Mouse (Mus musculus) myocyte (in vitro differentiated cells): ENCODE results near the gene Synrg.

Experiments
- CEBPB ChIP-seq: IDR thresholded peaks from 2 replicates; pipeline ENCODE4 v1.6.1; 2011; ENCODE audit warnings: mild to moderate bottlenecking, moderate library complexity; ENCODE audit not compliant: poor library complexity, insufficient read depth, severe bottlenecking
- E2F4 ChIP-seq: IDR thresholded peaks from one replicate; pipeline ENCODE4 v1.6.1; 2011; ENCODE audit warnings: mild to moderate bottlenecking, control low read depth, moderate library complexity; ENCODE audit not compliant: insufficient read depth
- MAX ChIP-seq: IDR thresholded peaks from one replicate; pipeline ENCODE4 v1.6.1; 2011; ENCODE audit warnings: low read depth, mild to moderate bottlenecking, control low read depth
- MYOD1 ChIP-seq, 3 experiments: IDR thresholded peaks; one replicate each; pipeline ENCODE4 v1.6.1; 2011; ENCODE audit warnings: control low read depth in 2 of 3, low read depth in 2 of 3, mild to moderate bottlenecking in 2 of 3, moderate library complexity in 1 of 3; ENCODE audit not compliant: insufficient read length in 2 of 3, control insufficient read depth in 1 of 3
- MYOG ChIP-seq, 3 experiments: IDR thresholded peaks; one replicate each; pipeline ENCODE4 v1.6.1; 2011; ENCODE audit warnings: control low read depth in 2 of 3, low read depth in 2 of 3, mild to moderate bottlenecking in 2 of 3; ENCODE audit not compliant: insufficient read length in 2 of 3, control insufficient read depth in 1 of 3, insufficient read depth in 1 of 3
- POLR2A ChIP-seq: IDR thresholded peaks from one replicate; pipeline ENCODE4 v1.6.1; 2011; ENCODE audit warnings: low read depth, mild to moderate bottlenecking, control low read depth, moderate library complexity; ENCODE audit not compliant: insufficient read length
- POLR2AphosphoS2 ChIP-seq: IDR thresholded peaks from one replicate; pipeline ENCODE4 v1.6.1; 2011; ENCODE audit warnings: low read depth, control low read depth; ENCODE audit not compliant: insufficient read length
- TCF12 ChIP-seq: IDR thresholded peaks from one replicate; pipeline ENCODE4 v1.6.1; 2011; ENCODE audit warnings: mild to moderate bottlenecking, control low read depth; ENCODE audit not compliant: poor library complexity, insufficient read depth, severe bottlenecking
- TCF3 ChIP-seq: IDR thresholded peaks from one replicate; pipeline ENCODE4 v1.6.1; 2011; ENCODE audit warnings: low read depth, control low read depth; ENCODE audit not compliant: insufficient read length
- USF1 ChIP-seq: IDR thresholded peaks from one replicate; pipeline ENCODE4 v1.6.1; 2011; ENCODE audit warnings: low read depth, mild to moderate bottlenecking, control low read depth, moderate library complexity

- no peak for TF ChIP-seq POLR2A
- TF ChIP-seq CEBPB, result no peak
- TF ChIP-seq USF1, result no peak
- TF ChIP-seq TCF3, result no peak
- TF ChIP-seq POLR2AphosphoS2, result no peak
- TF ChIP-seq TCF12, result no peak
- TF ChIP-seq MYOG (IDR thresholded peaks at IDR 0.05; ENCODE audit: control insufficient read depth in 1 of 3, insufficient read depth in 1 of 3, insufficient read length in 2 of 3, low read depth in 2 of 3), result peak in 1 of 3 experiments; percentile 56
- no peak for TF ChIP-seq MAX
- TF ChIP-seq MYOD1 (IDR thresholded peaks at IDR 0.05; ENCODE audit: control insufficient read depth in 1 of 3, insufficient read length in 2 of 3, low read depth in 2 of 3), result peak in 1 of 3 experiments; percentile 54
- TF ChIP-seq E2F4, result no peak
These were observed 93.2 kb downstream of the Synrg start for GRCm38 (mm10) chr11:84057418-84057817.
